Mouse (Mus musculus) E14TG2a.4 (cell line): ENCODE results near the gene Hsd17b13.

Experiments used
- CTCF ChIP-seq: conservative IDR thresholded peaks from 2 replicates; pipeline ENCODE4 v1.5.1; 2014; ENCODE audit warnings: low read length
- POU5F1 ChIP-seq: IDR thresholded peaks from 2 replicates; pipeline ENCODE4 v1.6.1; 2014; ENCODE audit warnings: low read length, borderline replicate concordance

DNA sequence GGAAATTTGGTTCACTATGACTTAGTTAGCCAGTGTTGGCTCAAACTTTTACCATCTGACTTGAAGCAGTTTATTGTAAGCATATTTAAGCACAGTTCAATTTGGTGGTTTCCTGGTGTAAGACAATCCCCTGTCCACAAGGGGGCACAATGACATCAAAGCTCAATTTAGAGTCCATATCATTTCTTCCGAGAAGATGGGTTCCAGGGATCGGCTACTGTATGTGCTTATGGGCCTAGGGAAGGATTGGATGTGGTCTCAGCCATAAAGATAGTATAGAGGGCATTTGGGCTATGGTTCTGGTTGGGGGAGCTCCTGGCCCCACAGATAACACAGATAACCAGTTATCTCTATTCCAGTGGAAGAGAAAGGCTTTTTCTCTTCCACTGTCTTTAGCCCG is 18.0 kb upstream of the Hsd17b13 start:
- TF ChIP-seq CTCF (peak; percentile 72), POU5F1 (no peak)
